Mouse (Mus musculus) liver, postnatal 0 days (tissue): ENCODE results near the gene Psg27. TPM values are rescaled to one million over a fixed set of nuclear protein-coding genes. Genes with fewer than 3 reads are reported as not detected.
A peak's percentile ranks its signal among the peaks of the same experiment; 100 is the strongest.

Source experiments
- ATAC-seq: fragments of 200-750 bp; cut with Nextera tagmentation; 2 replicates; pipeline ENCODE4 v1.8.0; 2017; ENCODE audit warnings: mild to moderate bottlenecking, moderate library complexity
- DNase-seq: peaks from one replicate; pipeline ENCODE4 v3.0.0-alpha.2; 2016
- H3K27ac ChIP-seq: fragments of 300-500 bp; sonication (generic); 2 replicates; pipeline ENCODE4 v1.5.1; 2014; ENCODE audit warnings: antibody characterized with exemption, moderate library complexity, mild to moderate bottlenecking, low read depth
- H3K27me3 ChIP-seq: fragments of 300-500 bp; sonication (generic); 2 replicates; pipeline ENCODE4 v1.6.1; 2014; ENCODE audit warnings: low read length, control low read depth, mixed read lengths; ENCODE audit not compliant: insufficient read depth
- H3K36me3 ChIP-seq: fragments of 300-500 bp; sonication (generic); replicated peaks from 2 replicates; pipeline ENCODE4 v1.6.1; 2014; ENCODE audit warnings: mild to moderate bottlenecking, control low read depth, low read length, moderate library complexity, mixed read lengths; ENCODE audit not compliant: insufficient read depth
- H3K4me1 ChIP-seq: fragments of 300-500 bp; sonication (generic); 2 replicates; pipeline ENCODE4 v1.6.1; 2014; ENCODE audit warnings: antibody characterized with exemption, mild to moderate bottlenecking, control low read depth; ENCODE audit not compliant: insufficient read depth
- H3K4me2 ChIP-seq: fragments of 300-500 bp; sonication (generic); 2 replicates; pipeline ENCODE4 v1.6.1; 2014; ENCODE audit warnings: low read depth, mild to moderate bottlenecking, low read length, moderate library complexity, mixed read lengths
- H3K4me3 ChIP-seq: fragments of 300-500 bp; sonication (generic); 2 replicates; pipeline ENCODE4 v1.5.1; 2014; ENCODE audit warnings: low read depth, low read length
- H3K9ac ChIP-seq: fragments of 300-500 bp; sonication (generic); replicated peaks from 2 replicates; pipeline ENCODE4 v1.6.1; 2014; ENCODE audit warnings: mild to moderate bottlenecking, moderate library complexity
- H3K9me3 ChIP-seq: fragments of 300-500 bp; sonication (generic); 2 replicates; pipeline ENCODE4 v1.6.1; 2016; ENCODE audit warnings: mild to moderate bottlenecking, control low read depth, low read length, mixed read lengths
- CTCF ChIP-seq: sonication (generic); IDR thresholded peaks from 2 replicates; pipeline ENCODE4 v1.5.1; 2016; ENCODE audit warnings: antibody characterized with exemption, low read depth
- EP300 ChIP-seq: IDR thresholded peaks from 2 replicates; pipeline ENCODE4 v1.6.1; 2016; ENCODE audit warnings: antibody characterized with exemption, low read depth, mild to moderate bottlenecking
- WGBS: fragments of 180-500 bp; shearing (Covaris S2); extraction: QIAGEN DNeasy Blood & Tissue Kit; methylation state at CpG from one replicate; pipeline ENCODE4 v1.1.7; 2014; ENCODE audit not compliant: insufficient replicate concordance; 5-methylcytosine and 5-hydroxymethylcytosine counted together
- polyA plus RNA-seq: library from polyadenylated mRNA; unstranded; fragments of >200 nt; fragmentation: Nextera tagmentation; extraction: Ambion mirVana; gene quantifications from 2 replicates; pipeline ENCODE4 v1.2.1, GENCODE M21; 2015

The Psg27 gene
- polyA plus RNA-seq, 1 experiment from 2014 or later: not detected

- ATAC-seq (no peak), DNase-seq (peak; percentile 17)
- Histone ChIP-seq H3K36me3 (no peaks in the 10 kb centered on the region), H3K9me3 (no peaks in the 10 kb centered on the region), H3K4me2 (no peak overlapping the region), H3K27me3 (no peaks in the 10 kb centered on the region), H3K27ac (no peak overlapping the region), H3K4me3 (no peak overlapping the region), H3K9ac (no peak overlapping the region), H3K4me1 (no peaks in the 10 kb centered on the region)
- 18% methylated on average over 9 of the region's 9 CpGs for WGBS
- TF ChIP-seq CTCF: peak; percentile 26; the same call in 1 of the 2 replicates
- TF ChIP-seq EP300: no peak
Observed at GRCm38 (mm10) chr7:18511479-18511878, 55.6 kb downstream of the Psg27 start.

Other genes with a start within 250 kb of the Psg27 start
- not detected in 2 replicates for gene Psg18, start 212.3 kb downstream of the Psg27 start, polyA plus RNA-seq
- not detected in 2 replicates for gene Psg28, start 135.3 kb downstream of the Psg27 start, polyA plus RNA-seq
- not detected in 2 replicates for gene Psg26, start 83.1 kb downstream of the Psg27 start, polyA plus RNA-seq
- not detected in 2 replicates for gene Psg25, start 35.0 kb downstream of the Psg27 start, polyA plus RNA-seq
- gene Psg23, start 49.2 kb upstream of the Psg27 start, polyA plus RNA-seq: not detected in 2 replicates
- gene Psg21, start 89.4 kb upstream of the Psg27 start, polyA plus RNA-seq: not detected in 2 replicates
- not detected in 2 replicates for gene Psg20, start 118.9 kb upstream of the Psg27 start, polyA plus RNA-seq
- 0.23 and 0.33 TPM in 2 replicates for gene Psg22, start 150.8 kb upstream of the Psg27 start, polyA plus RNA-seq
- gene Psg19, start 231.2 kb upstream of the Psg27 start, polyA plus RNA-seq: not detected in 2 replicates